Mouse (Mus musculus): ENCODE data around the gene Avl9.

The Avl9 gene

DNA sequence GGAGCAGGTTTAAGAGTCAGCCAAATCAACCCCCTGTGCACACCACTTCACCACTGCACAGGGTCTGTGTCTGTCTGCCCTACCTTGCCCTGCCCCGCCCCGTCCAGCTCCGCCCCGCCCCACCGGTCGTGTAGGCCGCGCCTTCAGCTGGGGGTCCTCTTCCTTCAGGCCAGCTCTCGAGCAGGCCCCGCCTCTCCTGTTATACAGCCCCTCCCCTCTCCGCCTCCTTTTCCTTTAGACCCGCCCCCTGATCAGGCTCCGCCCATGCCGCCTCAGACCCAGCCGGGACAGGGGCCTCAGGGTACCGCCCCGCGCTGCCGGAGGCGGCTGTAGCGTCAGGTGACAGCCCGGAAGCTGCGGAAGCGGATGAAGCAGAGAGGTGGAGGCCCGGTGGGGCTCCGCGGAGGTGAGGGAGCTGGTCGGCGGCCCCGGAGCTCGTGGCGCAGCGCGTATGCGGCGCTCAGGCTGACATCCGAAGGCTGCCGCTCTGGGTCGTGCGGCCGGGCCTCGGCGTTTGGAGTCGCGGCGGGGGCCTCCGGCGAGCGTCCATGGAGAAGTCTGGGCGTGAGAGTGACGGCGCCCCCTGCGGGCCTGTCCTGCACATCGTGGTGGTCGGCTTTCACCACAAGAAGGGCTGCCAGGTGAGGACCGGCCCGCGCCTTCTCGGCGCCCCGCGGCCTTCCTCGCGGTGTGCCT lies at the start of gene Avl9:
Gene Avl9, plus strand, starts transcription at position 326 of the 696 bp plus-strand sequence.
- in situ Hi-C loops (cut with MboI, MseI) = loop anchor here (5.0 kb wide), 2 partner anchors 208 to 823 kb away; partner anchors contain the start of genes Nt5c3, Ppm1k and Vmn1r4

DNA sequence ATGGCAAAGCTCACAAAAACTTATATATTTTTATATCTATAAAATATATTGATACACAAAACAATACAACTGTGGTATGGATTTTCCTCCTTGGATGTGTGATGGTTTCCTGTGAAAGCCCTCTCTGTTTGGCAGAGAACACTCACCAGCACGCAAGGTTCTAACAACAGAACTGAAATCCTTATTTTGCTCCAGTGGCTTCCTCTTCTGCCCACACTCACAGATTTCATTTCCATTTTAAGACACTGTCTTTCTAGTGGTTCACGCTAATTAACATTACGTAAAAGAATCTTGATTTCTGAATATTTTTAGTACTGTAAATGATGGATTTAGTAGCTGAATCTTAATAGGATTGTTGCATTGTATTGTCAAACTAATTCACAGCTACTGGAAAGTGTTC lies 26.5 kb upstream of the Avl9 start:
- in situ Hi-C loops (cut with MboI, MseI) = loop anchor here (10.0 to 25.0 kb wide), 2 partner anchors 203 to 626 kb away; no protein-coding TSS in a partner anchor

DNA sequence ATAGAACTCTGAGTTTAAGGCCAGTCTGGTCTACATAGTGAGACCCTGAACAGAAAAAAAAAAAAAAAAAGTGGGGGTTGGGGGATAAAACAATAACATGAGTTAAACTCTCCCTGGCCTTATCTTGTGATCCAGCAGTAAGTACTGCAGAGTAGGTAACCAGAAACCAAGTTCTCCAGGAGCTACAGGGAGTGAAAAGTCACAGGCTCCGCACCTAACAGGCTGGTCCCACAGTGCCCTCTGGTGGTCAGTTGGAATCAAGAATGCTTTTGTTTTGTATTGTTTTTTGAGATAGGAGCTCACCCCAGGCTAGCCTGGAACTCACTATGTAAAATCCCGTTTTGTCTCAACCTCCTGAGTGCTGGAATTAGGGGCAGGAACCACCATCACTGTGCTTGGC lies 23.5 kb upstream of the Avl9 start:
- in situ Hi-C loops (cut with MboI, MseI) = loop anchor here (25.0 kb wide), 1 partner anchor 629 kb away; no protein-coding TSS in a partner anchor

DNA sequence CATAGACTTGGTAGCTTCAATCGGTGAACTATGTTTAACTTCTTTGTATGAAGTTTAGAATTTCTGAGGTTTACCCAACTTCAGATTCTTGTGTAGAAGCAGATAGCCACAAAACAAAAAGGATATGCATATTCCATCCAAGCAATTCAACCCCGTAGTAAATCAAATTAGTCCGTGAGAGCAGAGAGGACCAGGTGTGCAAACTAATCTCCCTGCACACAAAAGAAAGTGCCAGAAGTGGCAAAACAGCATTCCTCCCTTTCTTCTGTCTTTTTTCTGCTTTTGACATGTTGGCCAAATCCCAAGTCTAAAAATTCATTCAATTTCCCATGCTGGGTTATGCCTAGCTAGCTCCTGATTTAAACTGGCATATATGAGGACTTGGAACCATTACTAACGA lies 22.3 kb upstream of the Avl9 start:
- in situ Hi-C loops (cut with MboI, MseI) = loop anchor here (25.0 kb wide), 1 partner anchor 630 kb away; no protein-coding TSS in a partner anchor

DNA sequence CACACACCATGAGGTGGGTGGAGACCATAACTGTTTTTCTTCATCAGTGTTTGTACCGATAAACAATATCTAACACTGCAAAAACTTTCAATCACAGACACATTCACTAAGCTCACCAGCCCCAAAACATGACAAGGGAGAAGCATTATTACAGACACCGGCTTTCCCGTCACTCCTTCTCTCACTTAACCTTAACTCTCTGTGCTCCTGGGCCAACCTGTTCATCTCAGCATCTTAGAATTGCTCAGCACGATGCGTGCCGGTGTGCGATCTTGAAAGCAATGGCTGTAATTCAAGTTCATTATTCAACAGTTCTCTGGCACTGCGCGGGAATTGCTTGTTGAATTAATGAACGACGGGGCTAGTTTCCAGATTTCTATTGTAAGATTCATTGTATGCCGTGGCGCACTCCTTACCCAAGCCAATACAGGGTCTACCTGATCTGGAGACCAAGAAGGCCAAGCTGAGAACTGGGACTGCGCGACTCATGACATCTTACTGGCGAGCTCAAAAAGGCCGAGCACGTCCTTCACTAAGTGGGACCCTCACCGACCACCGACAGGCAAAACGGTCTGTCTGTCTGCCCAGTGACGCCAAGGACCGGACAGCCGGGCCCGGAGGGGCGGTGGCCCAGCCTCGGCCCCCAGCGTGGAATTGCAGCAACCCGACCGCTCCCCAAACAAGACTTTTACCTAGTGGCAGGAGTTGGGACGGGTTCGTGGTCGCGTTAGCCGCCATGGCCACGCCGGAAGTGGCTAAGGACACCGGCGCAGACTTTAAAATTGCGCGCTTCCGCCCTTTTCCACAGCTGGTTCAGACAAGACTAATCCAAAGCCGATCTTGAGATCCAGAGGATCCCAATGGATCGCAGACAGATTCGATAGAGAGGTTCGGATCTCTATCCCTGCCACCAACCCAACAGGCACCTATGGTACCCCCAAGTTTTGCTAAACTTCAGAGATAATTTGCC lies 10.5 kb upstream of the Avl9 start, which contains the start of gene Lsm5:
Gene Lsm5, minus strand, starts transcription at position 780 of the 970 bp plus-strand sequence.
- in situ Hi-C loops (cut with MboI, MseI) = loop anchor here (10.0 kb wide), 2 partner anchors 91 to 1001 kb away; partner anchors contain the start of genes Kbtbd2 and Lancl2

DNA sequence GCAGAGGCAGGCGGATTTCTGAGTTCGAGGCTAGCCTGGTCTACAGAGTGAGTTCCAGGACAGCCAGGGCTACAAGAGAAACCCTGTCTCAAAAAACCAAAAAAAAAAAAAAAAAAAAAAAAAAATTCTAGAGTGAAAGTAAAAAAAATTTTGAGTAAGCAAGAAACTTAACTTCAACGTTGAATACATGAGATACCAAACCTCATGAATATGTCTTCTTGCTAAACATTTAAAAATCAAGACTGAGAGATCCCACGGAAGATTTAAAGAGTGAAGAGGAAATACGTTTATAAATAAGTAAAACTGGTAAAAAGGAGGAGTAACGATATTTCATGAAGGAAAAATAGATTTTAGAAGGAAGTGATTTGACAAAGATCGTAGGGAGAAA lies 519 bp upstream of the Avl9 start:
- in situ Hi-C loops (cut with MboI, MseI) = loop anchor here (5.0 kb wide), 1 partner anchor 208 kb away; the partner anchor contains the start of genes Nt5c3 and Vmn1r4

DNA sequence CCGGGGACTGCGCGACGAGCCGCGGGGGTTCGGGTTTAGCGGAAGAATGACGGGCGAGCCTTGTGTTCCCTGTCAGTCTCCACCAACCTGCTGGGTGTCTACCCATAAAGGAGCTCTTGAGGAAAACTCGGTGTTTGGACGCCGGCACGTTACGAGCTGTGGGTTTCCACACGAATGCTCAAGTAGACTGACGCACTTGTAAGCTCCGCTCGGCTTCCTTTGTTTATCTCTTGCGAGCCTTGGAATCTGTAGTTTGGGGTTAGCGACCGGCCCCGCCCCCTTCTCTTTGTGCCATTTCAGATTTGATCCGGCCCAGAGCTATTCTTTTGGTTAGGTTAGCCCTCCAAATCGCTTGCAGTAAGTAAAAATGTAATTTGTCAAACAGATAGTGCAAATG lies 569 bp downstream of the Avl9 start:
- in situ Hi-C loops (cut with MboI, MseI) = loop anchor here (5.0 kb wide), 1 partner anchor 822 kb away; the partner anchor contains the start of gene Ppm1k

DNA sequence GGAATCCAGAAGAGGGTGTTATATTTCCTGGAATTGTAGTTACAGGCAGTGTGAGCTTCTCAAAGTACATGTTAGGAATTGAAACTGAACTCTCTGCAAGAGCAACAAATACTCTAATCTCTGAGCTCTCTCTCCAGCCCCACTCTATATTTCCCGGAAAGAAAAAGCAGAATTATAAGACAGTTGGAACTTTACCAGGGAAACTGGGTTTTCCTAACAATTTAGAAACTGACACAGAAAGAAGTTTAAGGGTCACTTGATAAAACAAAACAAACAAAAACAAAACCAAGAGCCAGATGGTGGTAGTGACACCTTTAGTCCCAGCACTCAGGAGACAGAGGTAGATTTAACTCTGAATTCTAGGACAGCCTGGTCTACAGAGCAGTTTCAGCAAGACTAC lies 4.4 kb downstream of the Avl9 start:
- in situ Hi-C loops (cut with MboI, MseI) = loop anchor here (5.0 kb wide), 1 partner anchor 818 kb away; the partner anchor contains the start of gene Ppm1k

DNA sequence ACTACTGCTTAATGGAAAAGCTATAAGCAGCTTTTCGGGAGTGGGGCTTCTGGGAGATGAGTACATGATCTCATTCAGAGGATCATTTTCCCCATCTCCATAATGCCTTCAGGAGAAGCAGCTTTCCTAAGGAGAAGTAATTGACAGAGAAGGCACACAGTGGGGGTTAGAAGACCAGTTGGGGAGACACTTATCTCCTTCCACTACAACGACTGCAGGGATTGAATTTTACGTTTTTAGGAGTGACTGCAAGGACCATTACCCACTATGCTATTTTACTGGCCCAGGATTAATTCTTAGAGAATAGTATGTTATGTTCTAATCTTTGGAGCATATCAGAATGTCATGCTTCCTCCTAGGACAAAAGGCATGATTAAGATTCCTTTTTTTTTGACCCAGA lies 6.2 kb downstream of the Avl9 start:
- in situ Hi-C loops (cut with MboI, MseI) = no loop called here

DNA sequence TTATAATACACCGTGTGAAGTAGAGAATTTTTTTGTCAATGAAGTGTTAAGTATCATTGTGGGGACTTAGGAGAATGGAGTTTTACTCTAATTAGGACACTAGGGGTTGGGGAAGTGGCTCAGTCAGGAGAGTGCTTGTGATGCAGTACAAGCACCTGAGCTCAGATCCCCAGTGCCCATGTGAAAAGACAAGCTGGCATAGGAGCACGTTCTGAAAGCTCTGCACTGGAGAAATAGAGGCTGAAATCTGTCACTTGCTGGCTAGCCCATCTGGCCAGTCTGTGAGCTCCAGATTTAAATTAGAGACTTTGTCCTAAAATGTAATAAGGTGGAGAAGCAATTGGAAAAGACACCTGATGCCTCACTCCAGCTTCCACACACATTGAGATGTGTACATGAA lies 17.8 kb downstream of the Avl9 start:
- in situ Hi-C loops (cut with MboI, MseI) = no loop called here

DNA sequence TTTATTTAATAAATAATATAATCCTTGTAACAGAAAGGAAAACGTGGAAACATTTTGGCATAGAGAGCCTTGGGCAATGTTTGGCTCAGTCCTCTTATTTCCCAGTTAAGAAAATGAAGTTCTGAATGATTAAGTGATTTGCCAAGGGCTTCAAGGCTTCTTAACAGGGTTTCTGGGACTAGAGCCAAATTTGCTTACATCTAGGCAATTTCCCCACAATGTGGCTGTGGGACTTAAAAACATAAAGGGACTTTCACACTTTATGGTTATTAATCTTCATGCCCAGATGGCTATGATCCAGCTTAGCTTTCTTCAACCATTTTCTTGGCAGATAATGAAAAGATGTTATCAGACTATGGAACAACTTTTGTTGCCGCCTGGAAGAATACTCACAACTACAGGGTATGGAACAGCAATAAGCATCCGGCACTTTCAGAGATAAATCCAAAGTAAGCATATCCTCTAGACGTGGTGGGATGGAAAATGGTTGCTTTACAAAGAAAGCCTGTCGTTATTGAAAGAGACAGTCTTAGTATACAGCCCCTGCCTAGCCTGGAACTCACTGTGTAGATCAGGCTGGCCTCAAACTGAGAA lies 31.3 kb downstream of the Avl9 start:
- in situ Hi-C loops (cut with MboI, MseI) = no loop called here

DNA sequence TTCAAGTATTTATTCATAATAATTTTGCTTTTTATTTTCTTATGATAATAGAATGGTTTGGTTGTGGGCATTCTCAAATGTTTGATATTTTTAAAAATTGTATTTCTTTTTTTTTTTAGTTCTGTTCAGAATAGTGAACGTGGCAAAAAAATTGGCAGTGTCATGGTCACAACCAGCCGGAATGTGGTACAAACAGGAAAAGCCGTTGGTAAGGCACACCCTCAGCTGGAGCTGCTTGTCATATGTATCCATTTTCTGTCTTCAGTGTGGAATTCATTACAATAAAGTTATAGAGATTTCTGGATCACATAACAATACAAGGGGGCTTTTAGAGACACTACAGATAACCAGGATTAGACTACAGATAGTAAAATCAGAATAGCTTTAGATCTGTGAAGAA lies 39.0 kb downstream of the Avl9 start:
- in situ Hi-C loops (cut with MboI, MseI) = no loop called here

DNA sequence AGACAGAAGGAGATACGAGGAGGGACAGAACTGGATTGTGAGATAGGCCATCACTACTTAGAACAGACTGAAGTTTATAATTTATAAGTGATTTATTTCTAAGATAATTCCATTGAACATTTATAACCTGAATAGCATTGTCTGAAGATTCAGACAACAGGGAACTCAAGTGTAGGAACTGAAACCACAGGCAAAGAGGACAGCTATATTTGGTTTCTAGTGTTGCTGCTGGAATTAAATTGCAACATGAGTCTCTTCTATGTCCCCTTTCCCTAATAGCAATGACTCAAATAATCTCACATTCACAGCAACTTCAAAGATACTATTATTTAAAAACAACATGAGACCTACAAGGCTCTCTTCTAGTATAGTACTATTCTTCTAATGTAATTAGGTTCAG lies 41.4 kb downstream of the Avl9 start:
- in situ Hi-C loops (cut with MboI, MseI) = no loop called here

DNA sequence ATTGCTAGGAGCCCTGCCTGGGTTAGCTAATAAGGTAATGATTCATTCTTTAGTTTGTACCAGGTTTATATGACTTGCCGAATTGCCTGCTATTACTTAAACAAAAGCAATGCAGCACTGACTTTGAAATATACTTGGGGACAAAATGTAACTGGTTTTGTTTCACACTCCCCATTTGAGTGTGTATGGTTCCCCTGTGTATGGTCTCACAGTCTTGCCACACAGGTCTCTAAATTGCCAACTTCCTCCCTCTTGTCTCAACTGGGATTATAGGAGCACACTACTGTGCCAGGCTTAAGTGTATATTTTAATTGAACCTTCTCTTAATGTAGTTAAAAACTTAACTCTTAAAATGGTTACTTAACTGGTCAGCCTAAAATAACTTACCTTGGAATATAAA lies 44.6 kb downstream of the Avl9 start:
- in situ Hi-C loops (cut with MboI, MseI) = no loop called here

DNA sequence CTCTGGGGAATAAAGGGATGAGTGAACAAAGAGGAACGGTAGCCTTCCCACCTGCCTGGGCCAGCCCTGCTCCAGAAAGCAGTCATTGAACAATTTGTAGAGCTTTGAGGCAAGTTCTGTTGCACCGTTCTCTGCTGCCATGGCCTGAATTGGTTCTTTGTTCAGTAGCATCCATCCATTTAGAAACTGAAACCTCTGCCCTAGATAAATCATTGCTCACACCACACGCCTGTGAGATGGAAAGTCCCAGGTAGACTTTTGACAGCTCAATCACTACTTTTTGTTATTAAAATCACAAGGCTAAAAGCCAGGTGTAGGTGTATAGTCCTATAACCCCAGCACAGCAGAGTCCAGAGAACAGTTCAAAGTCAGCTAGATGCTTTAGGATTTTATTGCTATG lies 50.6 kb downstream of the Avl9 start:
- in situ Hi-C loops (cut with MboI, MseI) = loop anchor here (10.0 kb wide), 1 partner anchor 1710 kb away; no protein-coding TSS in a partner anchor

DNA sequence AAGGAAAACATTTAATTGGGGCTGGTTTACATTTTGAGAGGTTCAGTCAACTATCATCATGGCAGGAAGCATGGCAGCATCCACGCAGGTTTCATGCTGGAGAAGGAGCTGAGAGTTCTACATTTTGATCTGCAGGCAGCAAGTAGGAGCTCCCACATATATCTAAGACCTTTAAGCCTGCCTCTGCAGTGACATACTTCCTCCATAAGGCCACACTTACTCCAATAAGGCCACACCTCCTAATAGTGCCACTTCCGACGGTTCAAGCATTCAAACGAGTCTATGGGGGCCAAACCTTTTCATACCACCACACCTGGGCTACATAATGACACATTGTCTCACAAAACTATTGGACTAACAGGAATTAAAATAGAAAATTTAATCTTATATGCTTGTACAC lies 51.0 kb downstream of the Avl9 start:
- in situ Hi-C loops (cut with MboI, MseI) = loop anchor here (10.0 kb wide), 1 partner anchor 1711 kb away; no protein-coding TSS in a partner anchor

DNA sequence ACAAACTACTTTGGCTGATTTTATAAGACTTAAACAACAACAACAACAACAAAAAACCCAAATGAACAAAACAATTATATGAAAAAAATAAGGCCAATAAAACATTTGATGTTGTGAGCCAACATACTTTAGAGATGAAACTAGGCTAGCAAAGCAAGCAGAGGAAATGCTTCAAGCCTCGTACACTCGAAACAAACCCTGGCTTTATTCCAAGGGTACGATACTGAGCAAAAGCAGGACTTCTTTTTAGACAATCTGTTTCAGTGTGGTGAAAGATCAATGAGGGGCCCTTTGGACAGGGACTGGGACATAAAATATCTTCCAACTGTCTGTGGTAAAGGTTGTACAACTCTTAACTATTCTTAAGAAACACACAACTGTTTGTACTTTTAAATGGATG lies 61.1 kb downstream of the Avl9 start:
- in situ Hi-C loops (cut with MboI, MseI) = no loop called here

DNA sequence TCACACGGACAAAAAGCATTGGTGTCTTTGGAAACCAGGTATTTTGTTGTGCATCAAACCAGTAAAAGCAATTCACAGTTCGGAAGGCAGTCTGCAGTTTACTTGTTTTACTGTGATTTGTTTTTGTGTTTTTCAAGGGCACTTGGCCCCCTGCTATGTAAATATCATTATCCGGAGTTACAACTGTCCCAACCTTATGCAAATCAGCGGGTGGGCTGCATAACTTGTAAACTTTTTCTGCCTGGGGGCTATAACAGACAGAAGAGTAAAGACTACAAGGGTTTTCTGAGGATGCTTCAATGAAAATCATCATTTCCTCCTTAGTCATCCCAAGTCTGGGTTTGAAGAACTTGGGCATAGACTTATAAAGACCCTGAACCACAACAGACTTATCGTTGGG lies 64.9 kb downstream of the Avl9 start:
- in situ Hi-C loops (cut with MboI, MseI) = no loop called here

DNA sequence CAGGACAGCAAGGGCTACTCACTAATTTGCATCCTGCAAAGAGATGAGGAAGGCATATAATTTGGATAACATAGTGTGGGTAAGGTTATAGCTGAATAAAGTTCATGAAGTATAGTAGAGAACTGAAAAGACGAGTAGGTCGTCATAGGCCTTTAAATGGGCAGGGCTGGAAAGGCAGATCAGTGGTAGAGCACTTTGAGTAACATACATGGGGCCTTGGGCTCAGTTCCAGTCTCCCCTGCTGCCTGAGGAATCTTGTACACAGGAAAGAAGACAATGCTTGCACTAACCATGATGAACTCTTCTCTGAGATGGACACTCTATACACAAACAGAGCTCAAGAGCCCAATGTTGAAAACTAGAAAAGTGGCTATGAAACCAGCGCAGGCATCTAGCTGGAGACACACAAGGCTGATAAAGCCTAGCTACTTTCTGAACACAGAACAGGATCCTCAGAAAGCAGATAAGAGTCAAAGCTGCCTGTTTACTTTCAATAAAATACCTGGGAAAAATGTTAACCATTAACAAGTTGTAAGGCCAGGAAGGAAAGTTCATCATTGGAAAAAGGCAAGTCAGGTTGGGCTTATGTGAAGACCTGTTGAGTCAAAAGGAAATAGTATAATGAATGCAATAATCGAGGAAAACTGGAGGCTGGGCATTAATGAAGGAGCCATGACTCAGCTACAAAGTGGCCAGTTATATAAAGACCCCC lies 69.0 kb downstream of the Avl9 start:
- in situ Hi-C loops (cut with MboI, MseI) = no loop called here

DNA sequence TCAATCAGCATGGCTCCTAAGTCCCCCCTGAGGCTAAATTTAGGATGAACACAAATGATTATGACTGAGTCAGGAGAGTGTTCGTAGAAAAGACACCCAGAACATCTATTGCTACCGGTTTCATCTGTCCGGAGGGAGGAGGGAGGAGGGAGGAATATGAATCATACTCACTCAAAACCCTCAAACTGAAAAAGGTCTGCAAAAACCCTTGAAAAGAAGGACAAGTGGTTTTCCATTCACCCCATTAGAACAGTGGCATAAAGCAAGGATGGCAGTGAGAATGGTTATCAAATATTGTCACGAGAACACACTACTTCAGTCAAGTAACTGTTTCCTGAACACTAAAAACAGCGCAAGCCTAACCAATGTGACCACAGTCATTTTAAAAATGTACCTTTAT lies 70.4 kb downstream of the Avl9 start:
- in situ Hi-C loops (cut with MboI, MseI) = no loop called here

DNA sequence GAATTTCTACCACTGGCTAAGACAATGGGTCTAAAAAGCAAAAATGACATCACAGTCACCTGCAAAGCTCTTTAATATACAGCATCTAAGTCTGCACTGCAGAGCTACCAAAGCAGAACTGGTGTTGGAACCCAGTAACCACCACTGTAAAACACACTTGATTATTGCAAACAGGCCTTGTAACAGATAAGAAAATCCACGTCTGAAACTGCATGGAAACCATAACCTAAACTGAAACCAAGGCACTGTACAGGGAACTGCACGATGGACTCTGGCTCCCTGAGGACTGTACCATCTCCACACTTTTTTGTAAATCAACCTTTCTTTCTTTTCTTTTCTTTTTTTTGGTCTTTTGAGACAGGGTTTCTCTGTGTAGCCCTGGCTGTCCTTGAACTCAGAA lies 73.0 kb downstream of the Avl9 start:
- in situ Hi-C loops (cut with MboI, MseI) = no loop called here
